Mouse (Mus musculus): ENCODE measurements around the gene Rcc1.
"Not testable (repeated sequence)": the region's sequence is repeated elsewhere in the genome, so short reads cannot be mapped to it uniquely, and the experiment has no call there.

The Rcc1 gene

DNA sequence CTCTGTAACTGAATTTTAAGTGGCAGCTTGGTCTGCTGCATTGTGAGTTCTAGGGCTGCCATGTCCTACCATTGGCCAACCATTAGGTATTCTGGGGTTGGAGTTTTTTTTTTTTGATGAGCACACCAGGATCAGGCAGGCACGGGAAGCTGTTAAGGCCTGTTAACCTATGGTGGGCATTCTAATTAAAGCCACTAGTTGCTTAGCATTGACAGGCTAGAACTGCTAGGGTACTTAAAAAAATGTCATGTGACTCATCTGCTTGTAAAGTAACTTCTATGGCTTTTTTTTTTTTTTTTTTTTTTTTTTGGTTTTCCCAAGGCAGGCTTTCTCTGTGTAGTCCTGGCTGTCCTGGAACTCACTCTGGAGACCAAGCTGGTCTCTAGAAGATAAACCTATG lies 42.2 kb downstream of the Rcc1 start:
- no peak for DNase-seq

GRCm38 (mm10) chr4:132309849-132310472 lies 43.4 kb downstream of the Rcc1 start:
- DNase-seq = peak; percentile 16 to 35

DNA sequence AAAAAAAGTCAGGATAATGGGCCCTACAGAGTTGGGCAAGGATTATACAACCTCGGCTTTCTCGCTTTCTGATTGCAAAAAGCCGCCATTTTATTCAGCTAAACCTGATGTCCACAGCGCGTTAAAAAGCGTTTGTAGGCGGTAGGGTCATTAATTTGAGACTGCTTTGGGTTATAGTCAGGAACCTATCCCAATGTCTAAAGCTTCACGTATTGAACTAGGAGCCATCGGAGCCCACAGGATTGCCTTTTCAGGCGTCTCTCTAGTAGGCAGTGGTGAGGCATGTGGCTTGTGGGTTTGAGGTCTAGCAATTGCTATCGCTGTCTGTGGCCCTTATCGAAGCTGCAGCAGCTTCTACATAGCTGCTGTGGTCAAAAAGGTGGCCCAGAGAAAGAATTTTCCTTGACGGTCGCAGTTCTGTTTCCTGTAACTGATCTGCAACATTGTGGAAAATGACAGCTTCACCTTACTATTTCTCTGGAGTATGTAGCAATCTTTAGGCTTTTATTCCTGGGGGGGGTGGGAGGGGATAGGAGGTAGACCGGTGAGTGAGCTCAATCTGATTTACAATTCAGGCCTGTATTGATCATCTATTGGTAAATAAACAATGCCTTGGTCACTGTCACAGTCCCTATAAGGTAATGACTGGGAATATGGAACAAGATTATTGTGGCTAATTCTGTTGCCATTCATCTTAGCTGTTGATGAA lies 44.1 kb downstream of the Rcc1 start:
- DNase-seq = peak in 1 of 2 experiments; percentile 31

GRCm38 (mm10) chr4:132308437-132309139 lies 44.8 kb downstream of the Rcc1 start:
- peak; percentile 87 to 92 for DNase-seq

GRCm38 (mm10) chr4:132306004-132306403 lies 47.4 kb downstream of the Rcc1 start:
- DNase-seq = no peak

DNA sequence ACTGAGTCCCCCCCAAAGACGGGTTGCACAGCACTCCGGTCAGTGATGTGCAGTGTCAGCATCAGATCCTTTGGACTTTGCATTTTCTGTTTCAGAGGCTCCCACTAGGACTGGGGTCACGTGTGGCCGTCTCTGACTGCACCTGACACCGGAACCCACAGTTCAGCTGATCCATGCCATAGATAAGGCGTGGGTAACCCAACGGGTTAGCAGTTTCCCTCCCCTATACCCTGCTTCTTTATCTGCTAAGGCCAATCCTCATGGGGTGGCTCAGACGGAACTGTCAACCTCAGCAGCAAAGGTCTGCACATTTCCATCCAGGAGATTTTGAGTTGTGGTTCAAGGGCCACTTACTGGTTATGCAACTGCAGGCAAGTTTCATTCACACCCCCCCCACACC lies 48.1 kb downstream of the Rcc1 start:
- DNase-seq = no peak

DNA sequence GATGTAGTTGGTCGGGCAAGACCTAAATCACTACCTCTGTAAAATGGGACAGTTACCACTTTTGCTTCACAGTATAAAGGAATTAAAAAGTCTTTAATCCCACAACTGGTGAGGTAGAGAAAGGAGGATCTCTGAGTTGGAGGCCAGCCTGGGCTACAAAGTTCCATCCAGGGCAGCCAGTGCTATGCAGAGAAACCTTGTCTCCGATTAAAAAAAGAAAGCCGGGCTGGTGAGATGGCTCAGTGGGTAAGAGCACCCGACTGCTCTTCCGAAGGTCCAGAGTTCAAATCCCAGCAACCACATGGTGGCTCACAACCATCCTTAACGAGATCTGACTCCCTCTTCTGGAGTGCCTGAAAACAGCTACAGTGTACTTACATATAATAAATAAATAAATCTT lies 49.9 kb downstream of the Rcc1 start:
- DNase-seq = not testable (repeated sequence)

DNA sequence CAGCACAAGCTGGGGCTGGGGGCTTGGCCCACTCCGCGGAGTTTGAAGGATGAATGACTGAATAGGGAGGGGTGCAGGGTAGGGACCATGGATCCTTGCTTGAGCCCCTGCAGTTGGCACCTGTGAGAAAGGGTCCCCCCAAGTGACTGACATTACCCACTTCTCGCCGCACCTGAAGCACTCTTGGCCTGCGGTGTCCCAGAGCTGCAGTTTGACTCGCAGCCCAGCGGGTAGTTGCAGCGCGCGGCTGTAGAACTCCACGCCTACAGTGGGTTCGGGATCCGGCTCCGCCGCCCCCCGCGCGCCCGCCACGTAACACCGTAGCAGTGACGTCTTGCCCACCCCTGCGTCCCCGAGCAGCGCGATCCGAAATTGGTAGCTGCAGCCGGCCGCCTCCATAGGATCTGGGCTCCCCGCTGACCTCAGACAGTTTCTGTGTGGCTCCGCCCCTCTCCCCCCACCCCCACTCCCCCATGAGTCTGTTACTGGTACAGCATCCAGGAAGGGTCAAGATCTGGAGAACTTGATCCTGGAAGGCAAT lies 50.4 kb downstream of the Rcc1 start, which contains the start of gene Rab42:
TSS of gene Rab42 (minus strand) at position 447 of the 541 bp plus-strand sequence.
- peak in 1 of 2 experiments; percentile 32 for DNase-seq

DNA sequence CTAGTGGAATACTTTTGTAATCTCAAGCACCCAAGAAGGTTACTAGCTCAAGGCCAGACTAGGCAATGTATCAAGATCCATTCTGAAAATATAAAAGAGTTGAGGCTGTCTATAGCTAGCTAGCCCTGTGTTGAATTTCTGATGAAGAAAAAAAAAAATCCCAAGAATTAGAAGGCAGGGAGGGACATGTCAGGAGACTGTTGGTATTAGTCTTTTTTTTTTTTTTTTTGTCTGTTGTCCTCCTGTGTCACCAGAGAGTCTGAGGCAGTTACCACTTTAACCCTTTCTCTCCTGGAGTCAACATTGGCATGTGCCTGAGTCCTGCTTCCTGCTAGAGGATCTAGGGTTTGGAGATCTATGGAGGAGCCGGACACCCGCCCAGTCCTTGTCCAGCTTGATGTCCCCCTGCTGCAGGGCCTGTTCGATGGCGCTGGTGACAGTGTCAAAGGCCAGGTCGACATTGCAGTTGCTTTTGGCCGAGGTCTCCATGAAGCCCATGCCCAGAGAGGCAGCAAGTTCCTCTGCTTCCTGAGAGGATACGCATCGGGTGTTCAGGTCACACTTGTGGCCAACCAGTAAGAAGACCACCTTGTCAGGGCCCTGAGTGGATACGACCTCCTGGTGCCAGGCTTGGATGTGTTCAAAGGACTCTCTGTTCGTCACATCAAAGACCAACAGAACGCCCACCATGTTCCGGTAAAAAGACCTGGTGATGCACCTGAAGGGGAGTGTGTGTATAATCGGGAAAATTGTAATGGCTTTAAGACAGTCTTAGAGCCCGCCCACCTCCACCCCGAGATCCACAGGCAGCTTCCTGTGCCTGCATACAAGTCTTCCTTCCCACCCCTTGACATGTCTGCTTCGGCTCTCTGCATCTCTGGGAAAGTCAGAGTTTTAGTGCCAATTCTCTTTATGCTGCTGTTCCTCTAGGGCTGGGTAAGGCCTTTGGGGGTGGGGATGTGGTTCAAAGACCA lies 51.2 kb downstream of the Rcc1 start:
- DNase-seq = no peak

DNA sequence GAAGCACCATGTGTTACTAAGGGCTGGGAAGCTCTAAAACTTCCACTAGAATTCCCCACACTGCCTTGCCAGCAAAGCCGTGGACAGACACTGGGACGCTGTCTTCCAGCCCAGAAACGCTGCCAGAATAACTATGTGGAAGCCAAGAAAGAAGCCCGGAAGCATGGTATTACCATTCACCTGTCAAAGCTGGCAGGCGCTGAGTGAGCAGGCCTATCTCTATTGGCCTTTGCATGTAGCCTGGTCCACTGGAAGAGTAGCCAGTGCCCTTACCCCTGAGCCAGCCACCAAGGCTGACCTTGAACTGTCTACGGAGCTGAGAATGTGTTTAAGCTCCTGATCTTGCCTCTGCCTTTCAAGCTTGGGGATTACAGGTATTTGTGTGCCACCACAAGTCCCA lies 51.9 kb downstream of the Rcc1 start:
- no peak for DNase-seq

DNA sequence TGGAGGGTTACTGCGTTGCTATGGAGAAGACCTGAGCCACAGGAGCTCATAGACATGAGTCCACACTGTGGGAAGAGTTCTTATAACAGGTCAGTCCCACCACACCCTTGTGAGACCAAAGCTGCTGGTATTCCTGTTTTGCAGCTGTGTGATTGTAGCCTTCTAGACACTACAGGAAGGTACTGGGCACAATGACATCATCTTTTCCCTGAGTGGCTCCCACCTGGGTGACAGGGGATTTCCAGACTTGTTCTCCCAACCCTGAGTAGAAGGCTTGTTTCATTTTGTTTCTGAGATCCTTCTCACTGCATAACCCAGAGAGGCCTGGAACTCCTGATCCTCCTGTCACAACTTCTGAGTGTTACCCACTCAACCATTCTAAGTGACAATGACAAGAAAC lies 53.6 kb downstream of the Rcc1 start:
- DNase-seq = no peak

GRCm38 (mm10) chr4:132295696-132296390 lies 57.6 kb downstream of the Rcc1 start:
- DNase-seq = no peak

- no peak for DNase-seq
These were observed 59.6 kb downstream of the Rcc1 start for GRCm38 (mm10) chr4:132293682-132294240.

DNA sequence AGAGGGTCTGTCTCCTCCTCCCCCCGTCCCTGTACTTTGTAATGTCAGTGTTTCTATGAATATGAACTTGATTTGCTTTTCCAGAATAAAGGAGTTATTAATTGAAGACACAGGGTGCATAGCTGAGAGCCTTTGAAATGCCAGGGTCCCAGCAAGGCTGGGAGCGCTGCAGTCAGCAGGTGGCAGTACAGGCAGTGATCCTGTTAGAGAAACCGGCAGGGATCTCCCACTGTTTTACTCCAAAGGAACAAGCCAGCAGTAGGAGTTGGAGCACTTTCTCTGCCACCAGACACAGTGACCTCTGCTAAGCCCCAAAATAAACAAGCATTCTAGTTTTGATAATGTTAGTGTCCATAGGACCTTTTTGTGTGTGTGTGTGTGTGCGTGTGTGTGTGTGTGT lies 60.4 kb downstream of the Rcc1 start:
- peak in 1 of 2 experiments; percentile 24 for DNase-seq

DNA sequence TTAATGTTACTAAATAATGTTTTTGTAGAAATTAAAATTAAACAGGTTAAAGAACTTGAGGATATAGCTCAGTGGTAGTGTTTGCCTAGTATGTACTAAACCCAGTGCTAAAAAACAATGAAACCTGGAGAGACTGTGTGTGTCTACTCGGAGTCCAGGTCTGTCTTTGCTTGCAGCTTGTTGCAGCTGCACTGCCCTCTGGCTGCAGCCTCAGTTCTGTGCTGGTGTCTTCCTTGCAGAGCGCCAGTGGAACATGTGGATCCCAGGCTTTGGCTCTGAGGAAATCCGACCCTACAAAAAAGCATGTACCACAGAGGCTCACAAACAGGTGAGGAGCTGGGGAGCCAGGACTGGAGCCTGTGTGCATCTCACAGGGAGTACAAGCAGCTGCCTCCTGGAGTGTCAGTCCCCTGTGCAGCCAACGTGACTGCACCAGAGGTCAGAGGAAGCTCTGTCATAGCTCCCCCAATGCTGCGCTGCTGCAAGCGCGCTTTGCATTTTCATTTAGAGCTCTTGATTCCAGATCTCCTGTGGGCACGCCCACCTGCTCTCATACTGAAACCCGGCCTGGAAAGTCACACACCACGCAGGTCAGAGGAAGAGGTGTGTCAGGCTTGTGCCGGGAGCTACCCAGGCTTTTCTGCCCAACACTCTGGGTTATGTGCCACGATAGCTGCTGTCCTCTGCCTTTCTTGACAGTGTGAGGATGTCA lies 61.6 kb downstream of the Rcc1 start:
- DNase-seq = no peak

- no peak for DNase-seq
These were observed 62.3 kb downstream of the Rcc1 start for GRCm38 (mm10) chr4:132291056-132291455.

DNA sequence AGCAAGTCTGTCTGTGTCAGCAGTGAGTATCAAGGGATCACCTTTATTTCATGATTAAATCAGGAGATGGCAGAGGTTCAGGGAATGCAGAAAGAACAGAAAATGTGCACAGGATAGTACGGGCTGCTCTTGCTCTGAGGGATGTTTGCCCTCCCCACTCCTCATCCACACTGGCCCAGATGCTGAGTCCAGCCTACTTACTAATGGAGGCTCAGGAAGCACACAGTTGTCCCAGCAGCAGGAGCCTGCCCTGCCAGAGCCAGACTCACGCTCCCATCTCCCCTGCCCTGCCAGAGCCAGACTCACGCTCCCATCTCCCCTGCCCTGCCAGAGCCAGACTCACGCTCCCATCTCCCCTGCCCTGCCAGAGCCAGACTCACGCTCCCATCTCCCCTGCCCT lies 64.6 kb downstream of the Rcc1 start:
- not testable (repeated sequence) for DNase-seq

Measured in cerebellum, postnatal 36 days (tissue).